Mouse (Mus musculus) neural tube, embryonic 10.5 days (tissue): ENCODE data around the gene Med1.
"Not testable (repeated sequence)": the region's sequence is repeated elsewhere in the genome, so short reads cannot be mapped to it uniquely, and the experiment has no call there.

ENCODE experiments used
- DNase-seq: peaks from one replicate; pipeline ENCODE4 v3.0.0-alpha.2; 2017; ENCODE audit warnings: low spot score; ENCODE audit errors: extremely low spot score

The Med1 gene

GRCm38 (mm10) chr11:98192901-98193805 is at the start of gene Med1:
Med1 (minus strand) TSS chr11:98193293.
- DNase-seq, result peak; percentile 90

GRCm38 (mm10) chr11:98238995-98239394 is 45.9 kb upstream of the Med1 start:
- no peak for DNase-seq

- DNase-seq, result no peak
Measured at GRCm38 (mm10) chr11:98238416-98238815, 45.3 kb upstream of the Med1 start.

- DNase-seq, result no peak
Measured at GRCm38 (mm10) chr11:98226349-98226748, 33.3 kb upstream of the Med1 start.

- no peak for DNase-seq
Measured at GRCm38 (mm10) chr11:98213311-98213710, 20.2 kb upstream of the Med1 start.

GRCm38 (mm10) chr11:98209661-98210060 is 16.6 kb upstream of the Med1 start:
- not testable (repeated sequence) for DNase-seq

GRCm38 (mm10) chr11:98206281-98206680 is 13.2 kb upstream of the Med1 start:
- DNase-seq, result not testable (repeated sequence)

- no peak for DNase-seq
Measured at GRCm38 (mm10) chr11:98205463-98205862, 12.4 kb upstream of the Med1 start.

GRCm38 (mm10) chr11:98203931-98204421 is 10.9 kb upstream of the Med1 start:
- peak; percentile 36 for DNase-seq

- no peak for DNase-seq
Measured at GRCm38 (mm10) chr11:98203351-98203911, 10.3 kb upstream of the Med1 start.

GRCm38 (mm10) chr11:98202641-98203350 is 9.7 kb upstream of the Med1 start, which contains the start of gene Cdk12:
Cdk12 (plus strand) TSS chr11:98203059.
- DNase-seq, result peak; percentile 97

- peak; percentile 48 for DNase-seq
Measured at GRCm38 (mm10) chr11:98201791-98202640, 8.9 kb upstream of the Med1 start.

GRCm38 (mm10) chr11:98190820-98191219 is 2.3 kb downstream of the Med1 start:
- no peak for DNase-seq

GRCm38 (mm10) chr11:98187640-98188395 is 5.3 kb downstream of the Med1 start:
- no peak for DNase-seq

- not testable (repeated sequence) for DNase-seq
Measured at GRCm38 (mm10) chr11:98182149-98182548, 10.9 kb downstream of the Med1 start.

- no peak for DNase-seq
Measured at GRCm38 (mm10) chr11:98168400-98168799, 24.7 kb downstream of the Med1 start.

- DNase-seq, result no peak
Measured at GRCm38 (mm10) chr11:98155094-98155493, 38.0 kb downstream of the Med1 start.

- no peak for DNase-seq
Measured at GRCm38 (mm10) chr11:98150625-98151156, 42.4 kb downstream of the Med1 start.

- DNase-seq, result peak; percentile 92
Measured at GRCm38 (mm10) chr11:98149786-98150624, 43.1 kb downstream of the Med1 start, which contains the start of gene Fbxl20. Fbxl20 (minus strand) TSS chr11:98150403.
